Mouse (Mus musculus) bone marrow macrophage, adult 2 months (primary cell): Measurements from ENCODE around the gene Dysf. TPM values are rescaled to one million over a fixed set of nuclear protein-coding genes. Genes with fewer than 3 reads are reported as not detected.
A peak's percentile ranks its signal among the peaks of the same experiment; 100 is the strongest.
"Not testable (repeated sequence)": the region's sequence is repeated elsewhere in the genome, so short reads cannot be mapped to it uniquely, and the experiment has no call there.

Source experiments
- H3K27ac ChIP-seq: 2 replicates; pipeline ENCODE4 v1.5.1; 2012; ENCODE audit warnings: low read depth, low read length; ENCODE audit not compliant: insufficient read depth
- H3K4me1 ChIP-seq: 2 replicates; pipeline ENCODE4 v1.6.1; 2012; ENCODE audit warnings: low read length; ENCODE audit not compliant: control insufficient read depth, insufficient read depth
- H3K4me3 ChIP-seq: 2 replicates; pipeline ENCODE4 v1.5.1; 2012; ENCODE audit warnings: mild to moderate bottlenecking, low read length, moderate library complexity; ENCODE audit not compliant: insufficient read depth
- CTCF ChIP-seq: IDR thresholded peaks from 2 replicates; pipeline ENCODE4 v1.5.1; 2012; ENCODE audit warnings: low read depth, mild to moderate bottlenecking, low read length, moderate library complexity
- POLR2A ChIP-seq: IDR thresholded peaks from 2 replicates; pipeline ENCODE4 v1.6.1; 2012; ENCODE audit warnings: mild to moderate bottlenecking, low read depth, low read length, borderline replicate concordance
- polyA plus RNA-seq: library from polyadenylated mRNA; stranded (reverse); fragments of >200 nt; gene quantifications from 2 replicates; pipeline ENCODE4 v1.2.4, GENCODE M21; 2012; ENCODE audit not compliant: missing spikeins, insufficient read depth, insufficient read length

Dysf gene
- polyA plus RNA-seq: 0.11 TPM in 1 of 2 replicates, not detected in the other

GRCm38 (mm10) chr6:84008363-84009171, at the start of gene Dysf:
Dysf (plus strand) TSS chr6:84008590.
- Histone ChIP-seq H3K4me1 (no peaks in the 10 kb centered on the region), H3K27ac (no peak within 1 kb of the TSS), H3K4me3 (peak within 1 kb of the TSS; percentile 37)
- TF ChIP-seq CTCF (no peak), POLR2A (no peak)

DNA sequence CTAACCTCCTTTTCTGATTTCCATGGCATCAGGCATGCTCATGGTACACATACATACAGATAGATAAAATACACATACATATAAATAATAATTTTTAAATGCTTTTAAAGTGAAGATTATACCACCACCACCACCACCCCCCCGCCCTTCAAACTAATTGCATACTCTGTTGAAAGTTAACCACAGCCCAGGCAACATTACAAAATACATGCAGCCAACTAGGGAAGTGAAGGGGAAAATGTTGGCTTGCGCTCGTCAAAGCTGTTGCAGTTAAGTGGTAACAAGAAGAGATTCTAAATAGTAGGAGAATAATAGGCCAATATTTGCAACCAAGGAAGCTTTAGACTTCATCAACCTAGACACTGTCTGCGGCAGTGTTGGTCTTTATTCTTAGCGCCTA, 20.7 kb upstream of the Dysf start:
- no peak overlapping the region for H3K4me3 ChIP-seq
- no peak for TF ChIP-seq POLR2A
- TF ChIP-seq CTCF: no peak
- no peaks in the 10 kb centered on the region for H3K4me1 ChIP-seq
- H3K27ac ChIP-seq: no peak overlapping the region

DNA sequence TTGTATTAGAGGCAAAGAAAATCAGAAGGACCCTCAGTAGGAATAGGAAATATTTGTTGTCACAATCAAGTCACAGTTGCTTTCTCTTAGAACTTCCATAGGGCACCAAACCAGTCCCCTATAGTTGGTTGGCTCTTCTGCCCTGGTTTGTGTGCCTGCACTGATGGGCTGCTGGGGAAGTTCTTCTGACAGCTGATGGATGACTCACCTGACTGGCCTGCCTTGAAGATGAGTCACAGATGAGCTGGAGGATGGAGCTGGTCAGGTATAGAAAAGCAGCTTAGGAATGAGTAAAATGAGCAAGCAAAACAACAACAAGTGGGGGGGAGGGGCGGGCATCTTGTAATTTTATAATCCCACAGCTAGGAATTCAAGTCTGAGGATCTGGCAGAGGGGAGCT, 5.7 kb upstream of the Dysf start:
- TF ChIP-seq CTCF (no peak), POLR2A (no peak)
- no peak overlapping the region for H3K27ac ChIP-seq
- H3K4me3 ChIP-seq: no peak overlapping the region
- H3K4me1 ChIP-seq: no peaks in the 10 kb centered on the region

DNA sequence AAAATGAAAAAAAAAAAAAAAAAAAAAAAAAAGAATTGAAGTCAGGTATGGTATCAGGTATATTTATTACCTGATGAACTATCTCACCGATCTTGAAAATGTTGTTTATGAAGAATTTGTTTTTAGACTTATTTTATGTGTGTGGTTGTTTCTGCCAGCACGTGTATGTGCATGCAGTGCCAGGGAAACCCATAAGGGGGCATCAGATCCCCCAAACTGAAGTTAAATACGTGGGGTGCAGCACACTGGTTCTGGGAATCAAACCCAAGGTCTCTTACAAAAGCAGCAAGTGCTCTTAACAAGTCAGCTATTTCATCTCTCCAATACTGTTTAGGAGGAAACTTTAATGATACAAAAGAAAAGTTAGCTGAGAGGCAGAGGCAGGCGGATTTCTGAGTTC, 4.1 kb upstream of the Dysf start:
- TF ChIP-seq POLR2A (no peak), CTCF (no peak)
- Histone ChIP-seq H3K27ac (no peak overlapping the region), H3K4me1 (no peaks in the 10 kb centered on the region), H3K4me3 (no peak overlapping the region)

- Histone ChIP-seq H3K27ac (no peak overlapping the region), H3K4me3 (peak overlapping the region; percentile 37), H3K4me1 (no peaks in the 10 kb centered on the region)
- TF ChIP-seq CTCF (no peak), POLR2A (no peak)
Observed at GRCm38 (mm10) chr6:84009172-84009872, 932 bp downstream of the Dysf start.

DNA sequence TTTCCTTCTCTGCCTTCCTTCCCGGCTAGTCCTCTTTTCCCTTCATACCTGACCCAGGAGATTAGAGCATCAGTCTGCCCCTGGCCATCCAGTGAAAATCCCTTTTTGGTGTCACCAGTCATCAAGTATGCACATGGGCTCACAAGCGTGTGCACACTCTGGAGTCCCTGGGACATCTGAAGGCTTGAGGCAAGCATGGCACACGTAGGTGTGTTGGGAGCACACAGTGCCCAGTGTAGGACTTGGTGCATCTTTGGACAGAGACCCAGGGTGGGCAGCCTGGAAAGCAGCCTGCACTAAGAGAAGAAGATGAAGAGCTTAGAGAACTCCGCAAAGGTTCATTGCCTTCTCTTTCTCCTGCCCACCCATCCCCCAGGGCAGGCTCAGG, 1.5 kb downstream of the Dysf start:
- no peak overlapping the region for H3K27ac ChIP-seq
- no peaks in the 10 kb centered on the region for H3K4me1 ChIP-seq
- no peak for TF ChIP-seq POLR2A
- no peak for TF ChIP-seq CTCF
- no peak overlapping the region for H3K4me3 ChIP-seq

DNA sequence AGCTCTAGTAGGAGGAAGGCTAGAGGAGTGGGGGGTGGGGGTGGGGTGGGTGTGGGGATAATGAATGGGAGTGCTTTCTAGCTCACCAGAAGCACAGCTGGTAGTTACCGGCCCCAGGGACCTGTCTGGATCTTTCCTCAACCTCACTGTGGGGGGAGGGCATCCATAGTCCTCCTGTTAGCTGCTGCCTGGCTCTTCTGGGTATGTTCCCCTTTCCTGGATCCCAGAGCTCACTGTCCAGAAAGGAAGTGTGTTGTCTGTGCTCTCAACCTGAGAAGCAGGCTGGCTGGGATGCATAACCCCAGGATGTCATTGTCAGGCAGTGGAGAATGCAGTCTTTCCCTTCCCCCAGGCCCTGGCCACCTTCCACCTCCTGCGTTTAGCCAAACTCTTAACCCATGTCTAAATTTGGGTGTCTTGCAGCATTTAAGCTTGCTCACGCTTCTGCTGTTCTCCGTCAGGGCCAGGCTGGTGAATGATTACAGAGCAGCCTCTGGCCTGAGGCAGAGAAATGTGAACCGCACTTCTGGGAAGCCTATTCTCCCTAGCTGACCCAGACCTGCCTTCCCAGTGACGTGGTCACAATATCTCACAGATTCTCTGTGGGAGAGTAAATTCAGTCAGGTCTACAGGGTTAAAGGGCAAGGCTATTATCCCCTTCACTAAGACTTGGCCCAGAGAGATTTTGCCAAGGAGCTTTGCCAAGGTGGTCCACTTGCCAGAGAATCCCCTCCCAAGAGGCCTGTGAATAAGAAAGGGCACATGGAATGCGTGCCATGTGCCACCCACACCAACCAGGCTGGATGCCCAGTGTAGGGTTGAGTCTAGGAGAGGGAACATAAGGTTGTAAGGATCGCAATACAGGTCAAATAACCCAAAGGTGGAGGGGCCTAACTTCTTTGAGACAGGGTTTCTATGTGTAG, 2.2 kb downstream of the Dysf start:
- Histone ChIP-seq H3K4me1 (no peaks in the 10 kb centered on the region), H3K27ac (no peak overlapping the region), H3K4me3 (no peak overlapping the region)
- TF ChIP-seq POLR2A (no peak), CTCF (no peak)

DNA sequence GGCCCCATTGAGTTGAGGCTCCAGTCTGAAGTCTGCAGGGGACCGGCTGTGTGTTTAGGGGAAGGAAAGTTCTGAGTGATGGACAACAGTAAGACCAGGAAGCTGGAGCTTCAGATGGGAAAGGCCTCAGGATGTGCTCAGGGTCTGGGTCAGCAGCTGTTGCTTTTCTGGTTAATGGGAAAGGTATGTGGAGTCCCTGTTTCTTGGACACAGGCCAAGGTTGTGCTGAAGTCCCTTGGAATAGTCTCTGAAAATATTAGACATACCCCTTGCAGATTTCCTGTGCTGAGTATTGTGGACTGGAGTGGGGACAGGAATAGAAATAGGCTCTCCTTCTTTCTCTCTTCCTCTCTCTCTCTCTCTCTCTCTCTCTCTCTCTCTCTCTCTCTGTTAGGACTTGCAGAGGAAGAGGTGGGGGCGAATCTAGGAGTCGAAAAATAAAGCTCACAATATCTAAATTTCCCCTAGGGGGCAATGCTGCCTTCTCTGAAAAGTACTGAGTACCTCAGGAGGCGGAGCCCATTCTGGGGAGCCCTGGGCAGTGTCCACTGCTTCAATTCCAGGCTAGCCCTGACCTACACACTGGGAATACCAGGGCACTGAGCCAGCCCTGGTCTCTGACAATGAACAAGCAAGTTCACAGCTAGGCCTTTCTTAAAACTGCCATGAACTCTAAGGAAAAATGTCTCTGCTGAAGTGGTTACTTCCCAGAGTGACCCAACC, 6.7 kb downstream of the Dysf start:
- H3K4me1 ChIP-seq, H3K27ac ChIP-seq, H3K4me3 ChIP-seq: not testable (repeated sequence)

DNA sequence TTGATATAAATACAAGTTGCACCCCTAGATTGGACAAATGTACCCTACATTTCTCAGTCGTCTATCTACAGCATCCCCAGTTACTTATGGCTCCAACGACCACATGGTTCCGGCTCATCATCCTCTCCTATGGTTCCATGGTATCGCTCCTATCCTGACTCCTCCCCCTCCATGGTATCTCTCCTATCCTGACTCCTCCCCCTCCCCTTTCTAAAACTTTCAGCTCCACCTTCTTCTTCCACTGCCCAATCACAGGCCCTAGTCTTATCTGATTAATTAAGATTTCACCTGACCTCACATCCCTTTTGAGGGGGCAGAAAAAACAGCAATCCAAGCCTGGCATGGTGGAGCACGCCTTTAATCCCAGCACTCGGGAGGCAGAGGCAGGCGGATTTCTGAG, 8.5 kb downstream of the Dysf start:
- Histone ChIP-seq H3K4me3 (no peak overlapping the region), H3K27ac (no peak overlapping the region), H3K4me1 (peaks cover 3% of the 10 kb centered on the region; the same call in 1 of the 2 replicates)
- TF ChIP-seq CTCF (no peak), POLR2A (no peak)
